Mouse (Mus musculus): Measurements from ENCODE around the gene Naa15. TPM values are rescaled to one million over a fixed set of nuclear protein-coding genes. Genes with fewer than 3 reads are reported as not detected.

The Naa15 gene
- polyA plus RNA-seq (2017; shearing (Covaris generic)), result 43.3 TPM

GRCm38 (mm10) chr3:51415098-51416072, at the start of gene Naa15:
TSS of gene Naa15 (plus strand) at chr3:51415148.

GRCm38 (mm10) chr3:51396219-51397068, 18.5 kb upstream of the Naa15 start, which contains the start of gene Mgarp:
TSS of gene Mgarp (minus strand) at chr3:51396738.

GRCm38 (mm10) chr3:51408561-51409183, 6.3 kb upstream of the Naa15 start, which contains the start of gene Ndufc1:
TSS of gene Ndufc1 (minus strand) at chr3:51408988.

GRCm38 (mm10) chr3:51483741-51484359, 68.9 kb downstream of the Naa15 start, which contains the start of gene Rab33b:
TSS of gene Rab33b (plus strand) at chr3:51483920.

Other genes with a start within 250 kb of the Naa15 start
- 2.5 TPM for gene Noct, start 190.7 kb upstream of the Naa15 start, polyA plus RNA-seq (2017; shearing (Covaris generic))
- gene Elf2, start 74.5 kb upstream of the Naa15 start, polyA plus RNA-seq (2017; shearing (Covaris generic)), result 85.8 TPM
- 3.6 TPM for gene Mgarp, start 18.4 kb upstream of the Naa15 start, polyA plus RNA-seq (2017; shearing (Covaris generic))
- 242 TPM for gene Ndufc1, start 6.2 kb upstream of the Naa15 start, polyA plus RNA-seq (2017; shearing (Covaris generic))
- gene Rab33b, start 68.8 kb downstream of the Naa15 start, polyA plus RNA-seq (2017; shearing (Covaris generic)), result 24.6 TPM
- gene Setd7, start 145.7 kb downstream of the Naa15 start, polyA plus RNA-seq (2017; shearing (Covaris generic)), result 11.2 TPM
- 254 TPM for gene Mgst2, start 245.2 kb downstream of the Naa15 start, polyA plus RNA-seq (2017; shearing (Covaris generic))

Data from CD4-positive, CD25-positive, alpha-beta regulatory T cell, adult 9 weeks (primary cell).